Mouse (Mus musculus) layer of hippocampus, adult 6 months (tissue): ENCODE data around the gene Dmd. TPM values are rescaled to one million over a fixed set of nuclear protein-coding genes. Genes with fewer than 3 reads are reported as not detected.

Experiments
- long read RNA-seq, 2 experiments: library from polyadenylated mRNA; unstranded; transcript quantifications; one replicate each; pipeline ENCODE4 v2.0.0; 2019 to 2020
- polyA plus RNA-seq: library from polyadenylated mRNA; unstranded; fragments of <200 nt; fragmentation: Nextera tagmentation; gene quantifications from 2 replicates; pipeline ENCODE4 v1.2.3, GENCODE M21; 2021

Gene Dmd
- 32.2 and 34.1 TPM in 2 replicates for polyA plus RNA-seq
- long read RNA-seq, experiment 1, full-length matches to known transcripts = 9 of 25 reads
- long read RNA-seq, experiment 1, partial matches to known transcripts = 7 of 25 reads
- long read RNA-seq, experiment 1, other reads (novel, unspliced or antisense) = 9 of 25 reads
- long read RNA-seq, experiment 2, full-length matches to known transcripts = 50 of 152 reads
- long read RNA-seq, experiment 2, partial matches to known transcripts = 49 of 152 reads
- long read RNA-seq, experiment 2, other reads (novel, unspliced or antisense) = 53 of 152 reads

GRCm38 (mm10) chrX:82948630-82949029 is at the start of gene Dmd:
TSS of gene Dmd (plus strand) at chrX:82948870.

GRCm38 (mm10) chrX:83487598-83487997 is 538.9 kb downstream of the Dmd start, which contains the start of gene Tsga8:
TSS of gene Tsga8 (minus strand) at chrX:83487924.

GRCm38 (mm10) chrX:85249379-85249778 is 2300.7 kb downstream of the Dmd start, which contains the start of gene Fthl17a:
TSS of gene Fthl17a (plus strand) at chrX:85249679.

